Comparison of ENCODE assay signal across 8 mouse cellular contexts in the genomic region with DNA sequence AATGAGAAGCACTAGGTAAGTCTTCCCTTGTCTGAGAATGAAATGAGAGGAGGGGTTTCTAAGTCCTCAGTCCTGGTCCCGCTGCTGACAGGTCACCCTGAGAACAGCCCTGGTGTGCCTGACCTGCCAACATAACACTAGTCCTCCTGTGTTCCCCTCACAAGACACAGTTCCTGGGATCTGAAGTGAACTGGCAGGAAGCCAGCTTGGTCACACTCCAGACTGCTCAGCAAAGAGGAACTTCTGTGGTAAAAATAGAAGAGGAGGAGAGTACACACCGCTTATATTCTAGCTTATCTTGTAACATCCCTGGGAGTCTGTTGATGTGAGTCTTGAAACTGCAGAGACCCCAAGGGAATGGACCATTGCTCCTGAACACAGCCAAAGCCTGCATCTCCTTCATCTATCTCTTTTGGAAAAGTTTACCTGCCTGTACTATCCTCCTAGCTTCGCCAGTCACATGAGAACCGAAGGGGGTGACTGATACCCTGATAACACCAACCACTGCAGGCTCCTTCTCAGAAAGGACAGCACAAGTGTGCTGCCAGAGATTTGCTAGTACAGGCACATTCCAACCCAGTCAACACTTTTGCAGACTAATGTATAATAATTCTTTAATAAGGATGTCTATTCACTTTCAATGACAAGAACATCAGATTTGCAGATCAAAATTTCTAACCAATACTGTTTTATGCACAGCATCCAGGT. TPM values are rescaled to one million over a fixed set of nuclear protein-coding genes. Genes with fewer than 3 reads are reported as not detected.
A peak's percentile ranks its signal among the peaks of the same experiment; 100 is the strongest.
DNase-seq lines count a peak whose midpoint lies in the region; ATAC-seq and TF ChIP-seq lines count a peak whose summit lies in the region.
"Had no signal": no experiment of that assay in that cellular context is flagged by ENCODE, and none has a peak within 500 bp of the region (broad histone marks: within the 10 kb centered on the region; RNA-seq: fewer than 3 reads in every experiment).

No protein-coding gene starts in this region.

- H3K4me1 ChIP-seq in liver, postnatal 0 days (ENCODE audit: insufficient read depth): peaks cover 5% of the 10 kb centered on the region; the same call in 1 of the 2 replicates
- no peaks in the 10 kb centered on the region for H3K4me1 ChIP-seq in midbrain, embryonic 16.5 days (ENCODE audit: control insufficient read depth, insufficient read depth, low read length)

- 38% methylated on average over 4 of the region's 4 CpGs for WGBS in liver, postnatal 0 days (ENCODE audit: insufficient replicate concordance)
- WGBS in midbrain, embryonic 16.5 days: 87% methylated on average over 4 of the region's 4 CpGs

- no peak for ATAC-seq in liver, postnatal 0 days
- ATAC-seq in midbrain, embryonic 16.5 days: no peak

- H3K9ac ChIP-seq in liver, postnatal 0 days (replicated peaks): no peak overlapping the region
- H3K9ac ChIP-seq in midbrain, embryonic 16.5 days (ENCODE audit: low read depth, low read length): no peak overlapping the region
- H3K9ac ChIP-seq: limb, embryonic 12.5 days had no signal

- no peak overlapping the region for H3K4me2 ChIP-seq in liver, postnatal 0 days (ENCODE audit: low read depth, low read length)
- no peak overlapping the region for H3K4me2 ChIP-seq in midbrain, embryonic 16.5 days (ENCODE audit: low read length)
- H3K4me2 ChIP-seq: limb, embryonic 12.5 days had no signal

- H3K36me3 ChIP-seq in liver, postnatal 0 days (replicated peaks; ENCODE audit: insufficient read depth, low read length): no peaks in the 10 kb centered on the region
- H3K36me3 ChIP-seq in midbrain, embryonic 16.5 days (ENCODE audit: control insufficient read depth, insufficient read depth, low read length): no peaks in the 10 kb centered on the region
- H3K36me3 ChIP-seq: limb, embryonic 12.5 days had no signal

- H3K27me3 ChIP-seq in liver, postnatal 0 days (ENCODE audit: insufficient read depth, low read length): no peaks in the 10 kb centered on the region
- H3K27me3 ChIP-seq in midbrain, embryonic 16.5 days (ENCODE audit: control insufficient read depth, insufficient read depth, low read depth, low read length): no peaks in the 10 kb centered on the region
- H3K27me3 ChIP-seq: limb, embryonic 12.5 days had no signal

- H3K27ac ChIP-seq in liver, postnatal 0 days (ENCODE audit: low read depth): no peak overlapping the region
- H3K27ac ChIP-seq in midbrain, embryonic 16.5 days (ENCODE audit: low read length): no peak overlapping the region
- H3K27ac ChIP-seq: limb, embryonic 12.5 days had no signal

- TF ChIP-seq CTCF in liver, postnatal 0 days (IDR thresholded peaks at IDR 0.05; ENCODE audit: low read depth): no peak

- H3K9me3 ChIP-seq in liver, postnatal 0 days (ENCODE audit: low read length): no peaks in the 10 kb centered on the region
- no peaks in the 10 kb centered on the region for H3K9me3 ChIP-seq in midbrain, embryonic 16.5 days (replicated peaks; ENCODE audit: control insufficient read depth, low read length, poor library complexity, severe bottlenecking)
- H3K9me3 ChIP-seq: limb, embryonic 12.5 days had no signal

- DNase-seq in 416B (ENCODE audit: low read depth): peak; percentile 91
- peak; percentile 90 for DNase-seq in MEL-GATA-1-ER (ENCODE audit: extremely low read depth, low read depth)
- peak; percentile 41 for DNase-seq in frontal cortex, postnatal 10 days (ENCODE audit: low spot score in 2 of 2)
- DNase-seq in heart, postnatal 14 days: peak; percentile 78 to 83
- DNase-seq in liver, postnatal 0 days: peak; percentile 35
- DNase-seq in testis, postnatal 10 days (ENCODE audit: low spot score): peak; percentile 68

- no peak overlapping the region for H3K4me3 ChIP-seq in liver, postnatal 0 days (ENCODE audit: low read depth, low read length)
- H3K4me3 ChIP-seq in midbrain, embryonic 16.5 days (ENCODE audit: low read depth, low read length): no peak overlapping the region
- H3K4me3 ChIP-seq: limb, embryonic 12.5 days had no signal

- intact Hi-C loops in heart, postnatal 14 days (cut with DNase I): loop anchor here (5.0 kb wide), 1 partner anchor 40 kb away; the partner anchor contains the start of gene Perp

- TF ChIP-seq EP300 in liver, postnatal 0 days (IDR thresholded peaks at IDR 0.05; ENCODE audit: low read depth): no peak

RNA-seq across cellular contexts. Expression of gene Perp, which starts 42.3 kb away (rescaled TPM):
- 100 to 1,000 TPM; 147 TPM for total RNA-seq in heart, postnatal 14 days (2021)
- polyA plus RNA-seq in liver, postnatal 0 days (2015; fragmentation: Nextera tagmentation; extraction: Ambion mirVana): 68.3 and 68.7 TPM in 2 replicates
- 11.7 and 12.4 TPM in 2 replicates for polyA plus RNA-seq in midbrain, embryonic 16.5 days (2015; fragmentation: Nextera tagmentation; extraction: Ambion mirVana)

Comparison
In these comparisons a context has a peak if more than half of its experiments do, and no peak if none do; other contexts are left out.
1. DNase-seq: peak in every context shown above with its lines; median percentile 91 in 416B; 90 in MEL-GATA-1-ER; 80 in heart, postnatal 14 days; 68 in testis, postnatal 10 days; 41 in frontal cortex, postnatal 10 days; 35 in liver, postnatal 0 days.